Mouse (Mus musculus) c-Kit-positive CD71-positive TER-119-positive erythroid progenitor cells, embryonic 14.5 days (primary cell): Measurements from ENCODE around the gene Frmd4a.
"Not testable (repeated sequence)": the region's sequence is repeated elsewhere in the genome, so short reads cannot be mapped to it uniquely, and the experiment has no call there.

Source experiments
- DNase-seq: peaks from one replicate; pipeline ENCODE4 v3.0.0-alpha.2; 2013; ENCODE audit warnings: low spot score

The Frmd4a gene

GRCm38 (mm10) chr2:4582930-4583329 is 565.4 kb downstream of the Frmd4a start:
- DNase-seq = no peak

- no peak for DNase-seq
These were observed 566.7 kb downstream of the Frmd4a start for GRCm38 (mm10) chr2:4584252-4584651.

GRCm38 (mm10) chr2:4586245-4586644 is 568.7 kb downstream of the Frmd4a start:
- no peak for DNase-seq

GRCm38 (mm10) chr2:4587685-4588409 is 570.3 kb downstream of the Frmd4a start:
- DNase-seq = no peak

GRCm38 (mm10) chr2:4591647-4592046 is 574.1 kb downstream of the Frmd4a start:
- no peak for DNase-seq

GRCm38 (mm10) chr2:4592666-4593065 is 575.1 kb downstream of the Frmd4a start:
- DNase-seq = no peak

- DNase-seq = peak; percentile 51
These were observed 575.9 kb downstream of the Frmd4a start for GRCm38 (mm10) chr2:4593433-4593832.

GRCm38 (mm10) chr2:4593878-4594387 is 576.4 kb downstream of the Frmd4a start:
- DNase-seq = no peak

GRCm38 (mm10) chr2:4596992-4597391 is 579.5 kb downstream of the Frmd4a start:
- no peak for DNase-seq

- DNase-seq = peak; percentile 15
These were observed 583.7 kb downstream of the Frmd4a start for GRCm38 (mm10) chr2:4601034-4601890.

GRCm38 (mm10) chr2:4603361-4603945 is 585.9 kb downstream of the Frmd4a start:
- no peak for DNase-seq

- no peak for DNase-seq
These were observed 589.0 kb downstream of the Frmd4a start for GRCm38 (mm10) chr2:4606559-4606958.

GRCm38 (mm10) chr2:4608253-4608652 is 590.7 kb downstream of the Frmd4a start:
- DNase-seq = no peak

- DNase-seq = no peak
These were observed 591.9 kb downstream of the Frmd4a start for GRCm38 (mm10) chr2:4609433-4609832.

- no peak for DNase-seq
These were observed 593.8 kb downstream of the Frmd4a start for GRCm38 (mm10) chr2:4611295-4611694.

- DNase-seq = no peak
These were observed 594.2 kb downstream of the Frmd4a start for GRCm38 (mm10) chr2:4611704-4612103.

- DNase-seq = not testable (repeated sequence)
These were observed 596.9 kb downstream of the Frmd4a start for GRCm38 (mm10) chr2:4614276-4614929.

- DNase-seq = no peak
These were observed 597.6 kb downstream of the Frmd4a start for GRCm38 (mm10) chr2:4615014-4615546.

- DNase-seq = no peak
These were observed 599.5 kb downstream of the Frmd4a start for GRCm38 (mm10) chr2:4616995-4617394.

GRCm38 (mm10) chr2:4619126-4619525 is 601.6 kb downstream of the Frmd4a start:
- not testable (repeated sequence) for DNase-seq

GRCm38 (mm10) chr2:4619893-4620593 is 602.5 kb downstream of the Frmd4a start:
- DNase-seq = no peak
